Mouse (Mus musculus): ENCODE data around the gene Zfp322a.
"Not testable (repeated sequence)": the region's sequence is repeated elsewhere in the genome, so short reads cannot be mapped to it uniquely, and the experiment has no call there.

DNA sequence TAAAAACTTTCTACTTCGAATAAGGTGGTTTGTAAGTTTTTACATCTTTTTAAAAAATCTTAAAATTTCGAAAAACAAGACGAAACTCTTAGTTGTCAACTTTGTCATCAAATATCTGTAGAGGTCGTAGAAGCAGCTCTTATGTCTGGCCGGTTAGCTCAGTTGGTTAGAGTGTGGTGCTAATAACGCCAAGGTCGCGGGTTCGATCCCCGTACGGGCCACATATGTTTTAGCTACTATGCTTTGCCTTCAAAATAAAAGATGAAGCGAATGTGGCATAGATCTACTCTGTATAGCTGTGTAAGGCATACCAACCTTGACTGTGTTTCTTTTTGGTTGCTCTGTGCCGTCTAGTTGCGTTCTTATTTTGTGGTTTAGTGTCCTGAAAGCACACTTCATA, 27.9 kb upstream of the Zfp322a start:
- TF ChIP-seq GATA1 (IDR thresholded peaks at IDR 0.05; ENCODE audit: borderline replicate concordance, low read length); FLI1 (IDR thresholded peaks at IDR 0.05; ENCODE audit: low read length): not testable (repeated sequence)
